Mouse (Mus musculus) spleen, adult 18-20 months (tissue): ENCODE measurements around the gene Lilra5.
A peak's percentile ranks its signal among the peaks of the same experiment; 100 is the strongest.
"Not testable (repeated sequence)": the region's sequence is repeated elsewhere in the genome, so short reads cannot be mapped to it uniquely, and the experiment has no call there.

Source experiments
- DNase-seq, 2 experiments: peaks; one replicate each; pipeline ENCODE4 v3.0.0; 2022; ENCODE audit warnings: mixed read lengths in 2 of 2

Gene Lilra5

DNA sequence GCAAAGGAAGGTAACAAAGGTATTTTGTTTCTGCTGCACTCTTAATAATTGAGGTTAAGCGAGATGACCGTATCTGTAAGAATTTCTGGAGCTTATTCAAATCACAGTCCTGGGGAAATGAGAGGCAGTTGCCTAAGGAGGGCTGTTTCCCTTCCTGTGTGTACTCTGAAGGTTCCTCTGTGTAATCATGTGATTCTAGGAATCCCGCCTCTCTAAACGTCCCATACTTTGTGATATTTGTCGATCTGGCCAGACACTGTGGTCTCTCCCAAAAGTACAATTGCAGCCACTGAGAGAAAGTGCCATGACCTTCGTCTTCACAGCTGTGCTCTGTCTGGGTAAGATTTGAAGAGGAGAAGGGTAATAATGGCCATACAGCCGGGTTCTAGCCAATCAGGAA, at the start of gene Lilra5:
TSS of gene Lilra5 (plus strand) at position 301 of the 400 bp plus-strand sequence.
- no peak for DNase-seq

DNA sequence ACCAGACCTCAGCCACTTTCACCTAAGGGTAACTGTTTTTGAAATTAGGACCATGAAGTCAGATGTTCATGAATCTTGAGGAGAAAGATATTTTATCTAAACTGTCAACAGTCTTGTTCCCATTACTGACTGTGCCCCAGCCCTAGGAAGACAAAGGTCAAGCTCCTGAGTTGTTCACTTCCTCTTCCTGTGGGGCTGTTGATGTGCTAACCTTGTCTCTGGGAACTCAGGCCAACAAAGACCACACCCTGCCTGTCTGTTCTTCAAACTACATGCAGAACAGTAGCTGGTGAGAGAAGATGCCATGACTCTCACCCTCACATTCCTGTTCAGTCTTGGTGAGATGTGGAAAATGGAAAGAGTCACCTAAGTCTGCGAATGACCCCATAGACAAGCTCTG, 30.4 kb upstream of the Lilra5 start:
- DNase-seq, result no peak

DNA sequence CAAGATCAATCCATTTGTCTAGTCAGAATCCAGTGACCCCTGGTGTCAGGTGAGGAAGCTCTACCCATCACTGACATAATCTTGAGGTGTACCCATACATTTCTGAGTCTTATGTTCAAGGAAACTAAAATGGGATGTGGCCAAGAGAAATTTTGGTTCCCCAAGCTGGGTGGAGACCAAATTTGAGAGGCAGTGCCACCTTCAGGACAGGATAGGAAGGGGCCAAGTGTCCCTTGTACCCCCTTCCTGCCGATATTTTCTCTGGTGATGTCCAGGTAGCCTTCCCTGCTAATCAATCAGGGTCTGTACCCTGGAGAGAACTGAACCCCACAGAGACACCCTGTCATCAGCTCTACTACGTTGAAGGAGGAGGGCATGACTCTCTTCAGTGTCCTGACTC, 28.9 kb upstream of the Lilra5 start:
- DNase-seq, result no peak

DNA sequence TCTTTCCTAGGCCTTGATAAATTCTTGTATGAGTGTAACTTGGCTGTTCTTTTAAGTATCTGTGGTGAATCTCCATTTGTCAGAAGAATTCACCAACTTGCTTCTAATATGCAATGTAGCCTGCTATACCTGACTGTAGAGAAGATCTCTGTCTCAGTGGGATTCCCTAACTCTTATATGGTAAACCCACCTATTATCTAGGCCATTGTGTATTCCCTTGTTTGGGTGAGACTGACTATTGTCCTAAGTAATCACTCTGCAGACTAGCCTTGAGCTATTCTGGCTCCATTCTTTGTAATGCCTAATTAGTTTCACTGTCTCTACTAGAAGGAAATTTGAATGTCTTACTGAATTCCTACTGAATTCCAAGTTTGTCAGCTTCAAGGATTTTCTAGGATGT, 24.1 kb upstream of the Lilra5 start:
- DNase-seq, result not testable (repeated sequence)

DNA sequence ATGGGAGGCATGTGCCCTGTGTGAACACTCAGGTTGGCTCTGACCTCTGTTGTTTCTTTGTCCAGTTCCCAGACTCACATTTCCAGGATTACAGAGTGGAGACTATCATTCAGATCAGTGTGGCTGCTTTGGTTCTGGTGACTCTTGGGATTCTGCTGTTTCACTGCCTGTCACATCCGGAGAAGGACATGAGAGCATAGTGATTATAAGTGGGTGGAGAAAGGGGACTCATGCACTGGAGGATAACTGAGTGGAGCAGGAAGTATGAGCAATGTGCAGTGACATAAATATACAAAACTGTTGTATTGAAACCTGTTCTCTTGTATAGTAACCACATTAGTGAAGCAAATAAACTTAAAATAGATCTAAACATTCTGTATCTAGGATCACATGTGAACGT, 22.2 kb upstream of the Lilra5 start:
- DNase-seq, result no peak

DNA sequence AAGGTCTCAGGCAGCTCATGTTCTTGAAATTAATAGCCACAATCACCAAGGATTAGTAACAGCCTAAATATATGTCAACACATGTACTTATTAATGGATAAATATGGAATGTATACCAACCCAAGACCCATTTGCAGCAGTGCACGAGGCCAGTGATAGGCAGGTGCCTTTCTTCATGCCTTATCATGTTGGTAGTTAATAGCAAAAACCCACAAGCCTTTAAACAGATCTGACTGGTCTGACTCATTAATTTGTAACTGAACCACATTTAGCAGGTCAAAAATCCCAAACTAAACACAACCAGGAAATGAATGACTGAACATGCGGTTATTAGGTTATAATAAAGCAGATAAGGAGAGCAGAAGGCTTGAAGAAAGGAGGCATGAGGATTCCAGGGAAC, 21.7 kb upstream of the Lilra5 start:
- no peak for DNase-seq

DNA sequence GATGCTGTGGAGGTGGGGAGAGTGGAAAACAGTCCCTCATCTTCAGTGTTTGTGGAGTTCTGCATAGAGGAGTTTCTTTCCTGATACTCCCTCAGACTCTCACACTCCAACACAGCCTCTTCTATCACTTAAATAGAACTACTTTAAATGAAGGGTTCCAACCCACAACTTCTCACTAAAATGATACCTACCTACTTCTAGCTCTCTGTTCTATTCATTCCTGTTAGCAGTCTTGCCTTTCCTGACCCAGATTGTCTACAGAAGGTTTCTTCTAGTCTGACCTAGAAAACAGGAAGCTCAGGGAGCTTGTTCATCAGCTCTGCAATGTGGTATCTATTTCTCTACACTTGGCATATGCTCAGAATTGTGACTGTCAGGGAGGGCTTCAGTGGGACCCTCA, 2.0 kb upstream of the Lilra5 start:
- no peak for DNase-seq

DNA sequence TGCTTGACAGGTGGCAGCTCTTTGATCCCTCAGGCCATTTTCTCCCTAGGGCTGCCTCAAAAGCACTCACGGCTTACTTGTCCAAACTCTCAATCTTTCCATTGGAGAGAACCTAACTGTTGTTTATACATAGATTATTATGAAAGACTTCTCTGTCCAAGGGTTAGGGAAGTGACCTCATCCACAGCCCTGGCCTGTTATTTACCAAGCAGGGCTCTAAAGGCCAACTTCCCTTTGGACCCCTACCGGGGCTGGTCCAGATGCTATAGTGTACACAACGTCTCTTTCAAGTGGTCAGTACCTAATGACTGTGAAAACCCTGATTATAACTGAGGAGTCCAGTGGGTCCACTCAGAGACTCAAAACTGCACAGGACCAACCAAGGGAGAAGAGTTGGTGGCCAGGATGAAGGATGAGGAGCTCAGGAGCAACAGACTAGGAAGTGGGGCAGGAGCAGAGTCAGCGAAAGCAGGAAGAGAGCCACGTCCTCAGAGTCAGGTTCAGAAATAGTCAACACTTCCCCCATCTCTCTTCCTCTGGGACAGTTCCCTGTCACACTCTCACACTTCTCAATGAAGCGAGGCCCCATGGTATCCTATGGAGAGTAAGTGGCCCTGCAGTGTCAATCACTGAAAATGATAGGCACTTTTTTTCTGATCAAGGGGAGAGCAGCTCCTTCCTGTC, 1.6 kb downstream of the Lilra5 start:
- peak in 1 of 2 experiments; percentile 2 for DNase-seq

DNA sequence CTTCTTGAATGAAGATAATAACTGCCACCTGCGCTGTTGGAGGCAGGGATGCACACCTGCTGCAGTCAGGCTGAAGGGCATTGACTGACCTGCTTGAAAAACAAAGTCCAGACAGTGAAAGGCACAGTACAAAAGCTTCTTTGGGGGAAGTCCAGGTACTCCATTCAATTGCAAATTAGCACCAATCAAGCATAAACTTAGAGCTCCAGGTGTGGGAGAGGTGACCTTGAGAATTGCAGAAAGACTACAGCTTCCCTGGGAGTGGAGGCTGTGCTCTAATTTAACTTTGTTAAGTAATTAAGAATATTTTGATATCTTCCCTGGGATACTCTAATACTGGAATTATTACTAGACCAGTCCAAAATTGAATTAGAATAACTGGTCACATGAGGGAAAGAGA, 13.7 kb downstream of the Lilra5 start:
- DNase-seq, result not testable (repeated sequence)

DNA sequence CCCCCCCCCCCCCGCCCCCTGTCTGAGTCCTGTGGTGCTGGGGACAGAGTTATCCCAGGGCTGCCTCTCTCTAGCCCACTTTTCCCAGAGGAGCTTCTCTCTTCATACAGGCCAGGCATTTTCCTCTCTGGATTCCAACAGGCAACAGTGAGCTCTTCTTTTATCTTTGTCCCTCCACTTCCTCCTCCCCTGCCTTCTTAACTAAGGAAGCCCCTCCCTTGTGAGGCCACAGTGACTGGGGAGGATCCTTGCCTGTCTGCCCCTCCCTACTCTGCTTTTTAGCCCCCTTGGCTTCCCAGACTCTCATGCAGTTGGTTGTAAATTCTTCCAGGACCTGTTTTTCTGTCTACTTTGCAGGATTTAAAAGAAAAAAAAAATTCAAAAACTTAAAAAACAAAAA, 18.5 kb downstream of the Lilra5 start:
- DNase-seq, result not testable (repeated sequence)

DNA sequence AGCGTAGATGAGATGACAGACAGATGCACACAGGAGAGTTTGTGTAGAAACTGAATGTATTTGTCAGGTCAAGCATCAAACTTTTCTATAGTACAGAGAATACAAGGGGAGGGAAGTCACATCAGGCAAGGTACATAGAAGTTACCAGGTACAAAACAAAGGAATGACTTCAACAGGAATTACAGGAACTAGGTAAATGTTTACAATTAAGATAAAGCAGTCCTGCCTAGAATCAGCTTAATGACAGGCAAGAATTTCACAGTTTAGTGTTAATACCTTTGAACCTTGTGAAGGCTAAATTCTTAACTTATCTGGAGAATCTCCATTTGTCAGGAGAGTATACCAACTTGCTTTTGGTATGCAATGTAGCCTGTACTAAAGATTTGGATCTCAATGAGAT, 23.0 kb downstream of the Lilra5 start:
- DNase-seq, result not testable (repeated sequence)

DNA sequence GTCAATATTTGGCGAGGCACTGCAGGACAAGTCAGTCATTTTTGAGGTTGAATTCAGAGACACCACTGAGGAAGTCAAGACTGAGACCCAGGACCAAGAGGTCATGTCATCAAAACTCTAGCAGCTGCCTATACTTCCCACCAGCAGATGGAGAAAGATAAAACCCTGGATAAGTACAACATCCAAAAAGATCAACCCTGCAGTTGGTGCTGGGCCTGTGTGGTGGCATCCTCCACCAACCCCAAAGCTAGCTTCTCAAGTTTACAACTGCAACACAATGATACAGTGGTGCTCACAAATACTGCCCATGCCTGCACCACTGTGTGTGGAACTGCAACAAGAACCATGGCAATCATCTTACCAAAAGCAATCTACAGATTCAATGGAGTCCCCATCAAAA, 34.6 kb downstream of the Lilra5 start:
- DNase-seq, result not testable (repeated sequence)

DNA sequence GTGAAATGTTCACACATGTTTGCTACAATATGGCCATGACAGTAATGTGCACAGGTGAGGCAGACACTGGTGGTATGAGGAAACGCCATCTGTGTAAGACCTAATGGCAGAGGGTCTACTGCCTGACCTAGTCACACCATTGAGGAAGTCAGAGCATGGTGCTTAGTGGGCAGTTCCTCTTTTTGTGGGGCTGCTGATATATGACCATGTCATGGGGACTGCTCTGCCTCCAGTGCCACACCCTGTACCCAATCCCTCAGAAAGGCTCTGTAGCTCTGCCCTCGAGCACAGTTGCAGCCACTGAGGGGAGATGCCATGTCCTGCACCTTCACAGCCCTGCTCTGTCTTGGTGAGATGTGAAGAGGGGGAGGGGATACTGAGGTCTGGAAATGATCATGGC, 36.3 kb downstream of the Lilra5 start:
- peak; percentile 17 to 26 for DNase-seq

DNA sequence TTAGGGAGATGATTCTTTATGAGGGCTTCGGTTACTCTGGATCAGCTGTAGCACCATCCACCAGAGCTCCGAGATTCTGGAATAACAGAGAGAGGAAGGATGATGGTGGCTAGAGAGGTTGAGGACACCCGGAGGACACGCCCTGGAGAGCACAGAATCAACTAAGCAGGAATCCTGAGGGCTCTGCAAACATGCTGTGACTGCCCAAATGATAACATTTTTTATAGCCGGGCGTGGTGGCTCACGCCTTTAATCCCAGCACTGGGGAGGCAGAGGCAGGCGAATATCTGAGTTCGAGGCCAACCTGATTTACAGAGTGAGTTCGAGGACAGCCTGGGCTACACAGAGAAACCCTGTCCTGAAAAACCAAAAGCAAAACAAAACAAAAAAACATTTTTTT, 37.9 kb downstream of the Lilra5 start:
- DNase-seq, result not testable (repeated sequence)

DNA sequence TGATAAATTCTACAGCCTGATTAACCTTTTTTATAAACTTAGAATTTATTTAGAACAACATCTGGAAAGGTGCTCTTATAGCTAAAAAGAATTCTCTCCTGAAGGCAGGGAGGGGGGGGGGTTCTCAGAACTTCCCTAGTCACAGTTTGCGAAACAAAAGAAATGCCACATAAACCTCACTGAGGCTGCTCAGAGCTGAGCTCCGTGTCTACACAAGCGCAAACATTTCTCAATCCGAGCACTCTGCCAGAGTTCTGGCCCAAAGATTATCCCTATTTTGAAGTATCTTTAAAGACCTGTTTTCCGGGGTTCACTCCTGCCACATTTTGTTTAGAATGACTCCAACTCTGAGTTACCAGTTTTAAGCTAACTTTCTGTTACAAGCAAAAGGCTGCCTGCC, 55.1 kb downstream of the Lilra5 start:
- DNase-seq, result no peak
